Mouse (Mus musculus): ENCODE data around the gene Wnt7a. TPM values are rescaled to one million over a fixed set of nuclear protein-coding genes. Genes with fewer than 3 reads are reported as not detected.

Gene Wnt7a
- polyA plus RNA-seq, 1 experiment: not detected

- Histone ChIP-seq H3K36me3 (ENCODE audit: control insufficient read depth, insufficient read depth) (no peaks in the 10 kb centered on the region), H3ac (ENCODE audit: control insufficient read depth, insufficient read length, low read depth) (no peak overlapping the region)
- TF ChIP-seq MAX (IDR thresholded peaks at IDR 0.05) (no peak), MYOD1 (IDR thresholded peaks at IDR 0.05; ENCODE audit: control insufficient read depth, insufficient read length, low read depth) (no peak), CTCF (IDR thresholded peaks at IDR 0.05; ENCODE audit: control insufficient read depth, insufficient read depth, insufficient read length) (no peak), CEBPB (IDR thresholded peaks at IDR 0.05; ENCODE audit: low read depth) (no peak), MYOG (IDR thresholded peaks at IDR 0.05; ENCODE audit: control insufficient read depth, extremely low read depth, insufficient read length) (no peak), FOSL1 (IDR thresholded peaks at IDR 0.05; ENCODE audit: insufficient read depth, low read length, poor library complexity, severe bottlenecking) (no peak), USF1 (IDR thresholded peaks at IDR 0.05; ENCODE audit: low read depth) (no peak)
Observed at GRCm38 (mm10) chr6:91366781-91367180, 44.4 kb downstream of the Wnt7a start.

DNA sequence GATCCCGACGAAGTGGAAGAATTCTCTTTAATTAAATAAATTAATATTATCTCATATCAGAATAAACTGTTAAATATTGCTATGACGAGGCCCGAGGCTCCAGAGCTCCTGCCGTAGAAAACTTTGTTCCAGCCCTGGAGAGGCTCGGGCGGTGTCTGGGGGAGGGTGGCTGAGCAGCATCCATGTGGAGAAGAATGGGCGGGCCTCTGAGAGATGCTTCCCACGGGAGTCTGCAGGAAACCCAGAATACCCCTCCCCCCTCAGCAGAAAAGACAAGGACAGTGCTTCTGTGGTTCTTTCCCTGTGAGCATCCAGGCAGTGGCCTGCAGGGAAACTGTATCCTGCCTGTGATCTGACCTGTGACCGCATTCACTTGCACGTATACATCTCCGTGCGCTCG is 45.7 kb downstream of the Wnt7a start:
- TF ChIP-seq MYOD1 (IDR thresholded peaks at IDR 0.05; ENCODE audit: control insufficient read depth, insufficient read length, low read depth): no peak
- no peak for TF ChIP-seq MAX (IDR thresholded peaks at IDR 0.05)
- no peak for TF ChIP-seq CEBPB (IDR thresholded peaks at IDR 0.05; ENCODE audit: low read depth)
- TF ChIP-seq USF1 (IDR thresholded peaks at IDR 0.05; ENCODE audit: low read depth): no peak
- no peak for TF ChIP-seq CTCF (IDR thresholded peaks at IDR 0.05; ENCODE audit: control insufficient read depth, insufficient read depth, insufficient read length)
- TF ChIP-seq MYOG (IDR thresholded peaks at IDR 0.05; ENCODE audit: control insufficient read depth, extremely low read depth, insufficient read length): no peak
- no peak for TF ChIP-seq FOSL1 (IDR thresholded peaks at IDR 0.05; ENCODE audit: insufficient read depth, low read length, poor library complexity, severe bottlenecking)
- Histone ChIP-seq H3K36me3 (ENCODE audit: control insufficient read depth, insufficient read depth) (no peaks in the 10 kb centered on the region), H3K79me2 (ENCODE audit: control insufficient read depth, insufficient read depth) (no peaks in the 10 kb centered on the region), H3ac (ENCODE audit: control insufficient read depth, insufficient read length, low read depth) (no peak overlapping the region), H3K79me3 (ENCODE audit: low read depth) (no peaks in the 10 kb centered on the region), H3K4me3 (ENCODE audit: insufficient read depth, poor library complexity, severe bottlenecking) (no peak overlapping the region), H3K27me3 (ENCODE audit: control insufficient read depth, insufficient read depth, insufficient read length) (peaks cover 73% of the 10 kb centered on the region)

More at GRCm38 (mm10) chr6:91366781-91367180, 44.4 kb downstream of the Wnt7a start:
- Histone ChIP-seq H3K4me3 (ENCODE audit: insufficient read depth, poor library complexity, severe bottlenecking) (no peak overlapping the region), H3K79me2 (ENCODE audit: control insufficient read depth, insufficient read depth) (no peaks in the 10 kb centered on the region), H3K79me3 (ENCODE audit: low read depth) (no peaks in the 10 kb centered on the region), H3K27me3 (ENCODE audit: control insufficient read depth, insufficient read depth, insufficient read length) (peaks cover 61% of the 10 kb centered on the region)

DNA sequence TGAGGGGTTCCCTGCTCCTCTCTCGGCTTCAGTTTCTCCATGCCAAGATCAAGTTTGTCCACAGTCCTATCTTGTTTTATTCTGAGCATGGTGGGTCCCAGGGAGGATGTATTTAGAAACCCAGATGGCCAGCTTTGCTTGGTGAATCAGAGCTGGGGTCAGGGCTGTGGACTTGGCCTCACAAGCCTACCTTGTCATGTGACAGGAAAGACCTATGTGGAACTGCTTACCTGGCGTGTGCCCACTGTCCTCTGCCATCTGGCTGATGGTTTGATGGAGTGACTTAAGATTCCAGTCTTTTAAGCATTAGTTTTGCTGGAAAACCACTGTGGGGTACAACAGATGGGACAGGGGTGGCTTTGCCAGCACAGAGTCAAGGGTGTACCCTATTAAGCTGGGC is 48.4 kb downstream of the Wnt7a start:
- Histone ChIP-seq H3K79me2 (ENCODE audit: control insufficient read depth, insufficient read depth) (no peaks in the 10 kb centered on the region), H3K36me3 (ENCODE audit: control insufficient read depth, insufficient read depth) (no peaks in the 10 kb centered on the region), H3K79me3 (ENCODE audit: low read depth) (no peaks in the 10 kb centered on the region), H3K27me3 (ENCODE audit: control insufficient read depth, insufficient read depth, insufficient read length) (peaks cover 80% of the 10 kb centered on the region), H3K4me3 (ENCODE audit: insufficient read depth, poor library complexity, severe bottlenecking) (no peak overlapping the region), H3ac (ENCODE audit: control insufficient read depth, insufficient read length, low read depth) (no peak overlapping the region)
- no peak for TF ChIP-seq MAX (IDR thresholded peaks at IDR 0.05)
- TF ChIP-seq MYOD1 (IDR thresholded peaks at IDR 0.05; ENCODE audit: control insufficient read depth, insufficient read length, low read depth): no peak
- TF ChIP-seq CEBPB (IDR thresholded peaks at IDR 0.05; ENCODE audit: low read depth): no peak
- TF ChIP-seq FOSL1 (IDR thresholded peaks at IDR 0.05; ENCODE audit: insufficient read depth, low read length, poor library complexity, severe bottlenecking): no peak
- TF ChIP-seq USF1 (IDR thresholded peaks at IDR 0.05; ENCODE audit: low read depth): no peak
- TF ChIP-seq MYOG (IDR thresholded peaks at IDR 0.05; ENCODE audit: control insufficient read depth, extremely low read depth, insufficient read length): no peak
- no peak for TF ChIP-seq CTCF (IDR thresholded peaks at IDR 0.05; ENCODE audit: control insufficient read depth, insufficient read depth, insufficient read length)

DNA sequence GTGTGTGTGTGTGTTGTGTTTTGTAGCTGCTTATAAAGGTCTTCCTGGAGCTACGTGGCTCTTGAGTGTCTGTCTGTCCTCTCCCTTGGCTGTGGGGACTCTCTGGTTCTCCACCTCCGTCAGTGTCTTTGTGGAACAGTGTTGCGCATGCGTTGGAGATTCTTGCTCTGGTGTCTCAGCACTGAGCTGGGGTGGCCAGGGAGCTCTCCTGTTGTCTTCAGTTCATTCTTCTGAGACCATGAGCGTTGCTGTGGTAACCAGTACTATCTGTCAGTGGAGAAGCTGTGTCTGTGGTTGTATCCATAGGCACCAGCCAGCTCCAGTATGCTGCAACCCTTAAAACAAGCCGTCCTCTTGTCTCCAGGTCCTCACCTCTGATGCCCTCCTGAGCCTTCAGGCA is 50.2 kb downstream of the Wnt7a start:
- Histone ChIP-seq H3K4me3 (ENCODE audit: insufficient read depth, poor library complexity, severe bottlenecking) (no peak overlapping the region), H3K27me3 (ENCODE audit: control insufficient read depth, insufficient read depth, insufficient read length) (peaks cover 81% of the 10 kb centered on the region), H3K79me2 (ENCODE audit: control insufficient read depth, insufficient read depth) (no peaks in the 10 kb centered on the region), H3K79me3 (ENCODE audit: low read depth) (no peaks in the 10 kb centered on the region), H3ac (ENCODE audit: control insufficient read depth, insufficient read length, low read depth) (no peak overlapping the region), H3K36me3 (ENCODE audit: control insufficient read depth, insufficient read depth) (no peaks in the 10 kb centered on the region)
- TF ChIP-seq MYOG (IDR thresholded peaks at IDR 0.05; ENCODE audit: control insufficient read depth, extremely low read depth, insufficient read length): no peak
- TF ChIP-seq MAX (IDR thresholded peaks at IDR 0.05): no peak
- no peak for TF ChIP-seq FOSL1 (IDR thresholded peaks at IDR 0.05; ENCODE audit: insufficient read depth, low read length, poor library complexity, severe bottlenecking)
- TF ChIP-seq USF1 (IDR thresholded peaks at IDR 0.05; ENCODE audit: low read depth): no peak
- TF ChIP-seq CEBPB (IDR thresholded peaks at IDR 0.05; ENCODE audit: low read depth): no peak
- TF ChIP-seq MYOD1 (IDR thresholded peaks at IDR 0.05; ENCODE audit: control insufficient read depth, insufficient read length, low read depth): no peak
- no peak for TF ChIP-seq CTCF (IDR thresholded peaks at IDR 0.05; ENCODE audit: control insufficient read depth, insufficient read depth, insufficient read length)

- no peaks in the 10 kb centered on the region for H3K79me2 ChIP-seq (ENCODE audit: control insufficient read depth, insufficient read depth)
- peaks cover 82% of the 10 kb centered on the region for H3K27me3 ChIP-seq (ENCODE audit: control insufficient read depth, insufficient read depth, insufficient read length)
- no peak overlapping the region for H3K4me3 ChIP-seq (ENCODE audit: insufficient read depth, poor library complexity, severe bottlenecking)
- no peaks in the 10 kb centered on the region for H3K36me3 ChIP-seq (ENCODE audit: control insufficient read depth, insufficient read depth)
- no peak overlapping the region for H3ac ChIP-seq (ENCODE audit: control insufficient read depth, insufficient read length, low read depth)
- TF ChIP-seq CEBPB (IDR thresholded peaks at IDR 0.05; ENCODE audit: low read depth) (no peak), MYOG (IDR thresholded peaks at IDR 0.05; ENCODE audit: control insufficient read depth, extremely low read depth, insufficient read length) (no peak), MYOD1 (IDR thresholded peaks at IDR 0.05; ENCODE audit: control insufficient read depth, insufficient read length, low read depth) (no peak), USF1 (IDR thresholded peaks at IDR 0.05; ENCODE audit: low read depth) (no peak), FOSL1 (IDR thresholded peaks at IDR 0.05; ENCODE audit: insufficient read depth, low read length, poor library complexity, severe bottlenecking) (no peak), MAX (IDR thresholded peaks at IDR 0.05) (no peak), CTCF (IDR thresholded peaks at IDR 0.05; ENCODE audit: control insufficient read depth, insufficient read depth, insufficient read length) (no peak)
- H3K79me3 ChIP-seq (ENCODE audit: low read depth): no peaks in the 10 kb centered on the region
Observed at GRCm38 (mm10) chr6:91360371-91360690, 50.8 kb downstream of the Wnt7a start.

Data from C2C12 (cell line).